Mouse (Mus musculus) cortical plate, adult 2 months (tissue): ENCODE measurements around the gene Gm7247. TPM values are rescaled to one million over a fixed set of nuclear protein-coding genes. Genes with fewer than 3 reads are reported as not detected.
"Not testable (repeated sequence)": the region's sequence is repeated elsewhere in the genome, so short reads cannot be mapped to it uniquely, and the experiment has no call there.

Source experiments
- H3K27ac ChIP-seq: fragments of 200-500 bp; 2 replicates; pipeline ENCODE4 v1.5.1; 2012; ENCODE audit warnings: low read length, control low read depth, inconsistent platforms; ENCODE audit not compliant: insufficient read depth
- H3K4me1 ChIP-seq: fragments of 200-500 bp; 2 replicates; pipeline ENCODE4 v1.6.1; 2011; ENCODE audit warnings: low read length; ENCODE audit not compliant: control insufficient read depth, insufficient read depth
- H3K4me3 ChIP-seq: fragments of 200-500 bp; 2 replicates; pipeline ENCODE4 v1.5.1; 2011; ENCODE audit warnings: mild to moderate bottlenecking, low read length, control low read depth; ENCODE audit not compliant: insufficient read depth
- CTCF ChIP-seq: fragments of 200-500 bp; IDR thresholded peaks from 2 replicates; pipeline ENCODE4 v1.5.1; 2011; ENCODE audit warnings: mild to moderate bottlenecking, control low read depth, low read length; ENCODE audit not compliant: insufficient read depth; ENCODE audit errors: extremely low read depth
- POLR2A ChIP-seq: fragments of 200-500 bp; IDR thresholded peaks from 2 replicates; pipeline ENCODE4 v1.6.1; 2011; ENCODE audit warnings: mild to moderate bottlenecking, low read length, control low read depth; ENCODE audit not compliant: insufficient read depth; ENCODE audit errors: extremely low read depth
- polyA plus RNA-seq: library from polyadenylated mRNA; depleted of rRNA; stranded (reverse); fragments of >200 nt; gene quantifications from 2 replicates; pipeline ENCODE4 v1.2.3, GENCODE M21; 2012; rRNA removed

Gene Gm7247
- polyA plus RNA-seq, 1 experiment, result not detected

DNA sequence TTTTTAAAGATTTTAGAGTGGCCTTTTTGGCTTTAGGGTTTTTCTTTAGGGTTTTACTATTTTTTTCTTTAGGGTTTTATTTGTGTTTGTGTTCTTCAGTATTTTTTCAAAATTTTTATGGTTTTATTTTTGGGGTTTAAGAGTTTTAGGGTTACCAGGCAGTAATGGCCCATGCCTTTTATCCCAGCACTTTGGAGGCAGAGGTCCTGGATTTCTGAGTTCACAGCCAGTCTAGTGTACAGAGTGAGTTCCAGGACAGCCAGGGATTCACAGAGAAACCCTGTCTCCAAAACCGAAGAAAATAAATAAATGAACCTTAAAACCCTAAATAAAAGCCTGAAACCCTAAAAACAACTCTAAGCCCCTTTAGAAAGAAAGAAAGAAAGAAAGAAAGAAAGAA is 124.6 kb downstream of the Gm7247 start:
- Histone ChIP-seq H3K4me1 (no peaks in the 10 kb centered on the region), H3K4me3 (no peak overlapping the region), H3K27ac (no peak overlapping the region)
- TF ChIP-seq CTCF, result no peak
- TF ChIP-seq POLR2A, result no peak

DNA sequence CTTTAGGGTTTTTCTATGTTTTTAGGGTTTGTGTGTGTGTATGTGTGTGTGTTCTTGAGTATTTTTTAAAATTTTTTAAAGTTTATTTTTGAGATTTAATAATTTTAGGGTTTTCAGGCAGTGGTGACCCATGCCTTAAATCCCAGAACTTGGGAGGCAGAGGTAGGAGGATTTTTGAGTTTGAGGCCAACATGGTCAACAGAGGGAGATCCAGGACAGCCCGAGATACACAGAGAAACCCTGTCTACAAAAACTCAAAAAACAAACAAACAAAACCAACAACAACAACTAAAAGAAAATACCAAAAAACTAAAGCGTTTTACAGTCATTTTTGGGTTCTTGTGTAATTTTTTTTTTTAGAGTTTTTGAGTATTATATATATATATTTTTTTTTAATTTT is 134.2 kb downstream of the Gm7247 start:
- Histone ChIP-seq H3K4me1 (no peaks in the 10 kb centered on the region), H3K27ac (no peak overlapping the region), H3K4me3 (no peak overlapping the region)
- TF ChIP-seq POLR2A (no peak), CTCF (no peak)

DNA sequence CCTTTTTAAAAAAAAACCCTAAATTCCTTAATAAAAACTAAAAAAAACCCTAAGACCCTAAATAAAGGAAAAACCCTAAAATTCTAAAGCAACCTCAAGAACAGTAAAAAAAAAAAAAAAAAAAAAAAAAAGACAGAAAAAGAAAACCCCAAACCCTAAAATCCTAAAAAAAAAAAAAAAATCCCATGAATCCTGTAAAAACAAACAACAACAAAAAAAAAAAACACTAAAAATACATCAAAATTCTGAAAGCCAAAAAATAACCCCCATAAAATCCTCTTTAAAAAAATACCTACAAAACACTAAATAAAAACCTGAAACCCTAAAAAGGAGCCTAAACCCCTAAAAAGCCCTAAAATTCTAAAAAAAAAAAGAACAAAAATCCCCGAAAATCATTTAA is 135.4 kb downstream of the Gm7247 start:
- TF ChIP-seq CTCF (no peak), POLR2A (no peak)
- H3K4me1 ChIP-seq, result no peaks in the 10 kb centered on the region
- H3K27ac ChIP-seq, result no peak overlapping the region
- no peak overlapping the region for H3K4me3 ChIP-seq

DNA sequence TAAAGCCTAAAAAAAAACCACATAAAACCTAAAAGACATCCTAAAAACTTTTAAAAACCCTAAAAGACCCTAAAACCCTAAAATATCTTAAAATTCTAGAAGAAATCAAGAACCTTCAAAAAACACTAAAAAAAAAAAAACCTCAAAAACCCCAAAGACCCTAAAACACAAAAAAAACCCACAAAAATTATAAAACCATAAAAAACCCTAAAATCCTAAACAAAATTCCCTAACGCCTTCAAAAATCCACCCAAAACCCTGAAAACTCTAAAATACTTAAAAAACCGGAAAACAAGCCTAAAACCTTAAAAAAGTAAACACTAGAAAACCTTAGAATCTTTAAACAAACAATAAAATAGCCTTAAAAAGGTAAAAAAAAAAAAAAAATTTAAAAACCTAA is 136.4 kb downstream of the Gm7247 start:
- TF ChIP-seq POLR2A (no peak), CTCF (no peak)
- no peak overlapping the region for H3K27ac ChIP-seq
- H3K4me1 ChIP-seq, result no peaks in the 10 kb centered on the region
- no peak overlapping the region for H3K4me3 ChIP-seq

DNA sequence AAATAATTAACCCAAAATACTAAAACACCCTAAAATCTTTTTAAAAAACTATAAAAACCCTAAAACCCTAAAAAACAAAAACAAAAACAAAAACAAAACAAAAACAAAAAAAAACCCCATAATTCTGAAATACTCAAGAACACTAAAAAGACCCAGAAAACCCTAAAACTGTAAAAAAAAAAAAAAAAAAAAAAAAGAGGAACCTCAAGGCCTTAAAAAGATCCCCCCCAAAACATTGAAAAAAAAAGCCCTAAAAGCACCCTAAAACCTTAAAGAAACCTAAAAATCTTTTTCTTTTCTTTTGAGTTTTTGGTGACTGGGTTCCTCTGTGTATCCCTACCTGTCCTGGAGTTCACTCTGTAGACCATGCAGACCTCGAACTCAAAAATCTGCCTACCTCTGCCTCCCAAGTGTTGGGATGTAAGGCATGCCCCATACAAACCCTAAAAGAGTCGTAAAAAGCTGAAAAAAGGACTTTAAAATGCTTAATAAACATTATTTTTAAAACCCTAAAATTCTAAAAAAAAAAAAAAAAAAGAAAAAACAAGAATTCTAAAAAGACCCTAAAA is 138.2 kb downstream of the Gm7247 start:
- H3K27ac ChIP-seq, result no peak overlapping the region
- H3K4me1 ChIP-seq, result no peaks in the 10 kb centered on the region
- TF ChIP-seq POLR2A (no peak), CTCF (no peak)
- H3K4me3 ChIP-seq, result no peak overlapping the region

- Histone ChIP-seq H3K4me1 (no peaks in the 10 kb centered on the region), H3K27ac (no peak overlapping the region), H3K4me3 (no peak overlapping the region)
- TF ChIP-seq POLR2A, result no peak
- no peak for TF ChIP-seq CTCF
Measured at GRCm38 (mm10) chr14:51500461-51500860, 138.9 kb downstream of the Gm7247 start.

DNA sequence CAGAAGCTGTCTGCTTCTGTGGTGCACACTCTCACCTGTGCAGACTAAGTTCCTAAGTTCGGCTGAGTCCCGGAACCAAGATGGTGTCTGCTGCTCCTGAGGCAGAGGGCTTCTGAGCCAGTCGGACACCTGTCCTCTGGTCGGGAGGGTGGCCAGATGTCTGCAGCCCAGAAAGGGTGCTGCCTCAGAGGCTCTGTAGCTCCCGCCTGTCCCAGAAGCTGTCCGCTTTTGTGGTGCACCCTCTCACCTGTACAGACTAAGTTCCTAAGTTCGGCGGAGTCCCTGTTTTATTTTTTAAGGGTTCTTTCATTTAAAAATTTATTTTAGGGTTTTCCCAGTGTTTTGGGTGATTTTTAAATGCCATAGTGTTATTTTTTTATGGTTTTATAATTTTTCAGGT is 145.9 kb downstream of the Gm7247 start:
- Histone ChIP-seq H3K27ac (no peak overlapping the region), H3K4me1 (no peaks in the 10 kb centered on the region), H3K4me3 (no peak overlapping the region)
- TF ChIP-seq POLR2A, result no peak
- no peak for TF ChIP-seq CTCF

- Histone ChIP-seq H3K27ac (no peak within 1 kb of the TSS), H3K4me3 (no peak within 1 kb of the TSS), H3K4me1 (no peaks in the 10 kb centered on the region)
- no peak for TF ChIP-seq CTCF
- no peak for TF ChIP-seq POLR2A
Measured at GRCm38 (mm10) chr14:51552490-51552889, 190.9 kb downstream of the Gm7247 start, which contains the start of gene Gm5622. Gm5622 (plus strand) TSS chr14:51552790.

DNA sequence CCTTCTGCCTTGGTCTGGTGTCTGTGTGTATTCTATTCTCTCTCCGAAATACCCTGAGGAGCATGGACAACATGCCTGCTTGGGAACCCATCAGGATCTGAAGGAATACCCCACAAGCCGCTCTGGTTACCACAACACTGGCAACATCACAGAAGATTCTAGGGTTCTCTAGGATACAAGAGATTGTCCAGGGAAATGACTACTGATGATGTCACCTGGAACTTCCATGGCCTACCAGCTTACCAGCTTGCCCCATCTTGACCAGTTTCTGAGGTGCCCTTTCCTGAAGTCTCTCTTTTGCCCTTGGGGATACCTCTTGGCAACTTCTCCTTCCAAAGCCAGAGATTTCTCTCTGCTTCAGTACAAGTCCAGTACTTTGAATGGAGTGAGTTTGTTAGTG is 212.4 kb downstream of the Gm7247 start, which contains the start of gene Gm17175:
Gm17175 (minus strand) TSS at position 101 of the 400 bp plus-strand sequence.
- not testable (repeated sequence) for H3K27ac ChIP-seq, H3K4me3 ChIP-seq, H3K4me1 ChIP-seq

- not testable (repeated sequence) for H3K4me3 ChIP-seq, H3K27ac ChIP-seq, H3K4me1 ChIP-seq
Measured at GRCm38 (mm10) chr14:51592039-51592438, 230.5 kb downstream of the Gm7247 start, which contains the start of gene Gm17174. Gm17174 (minus strand) TSS chr14:51592139.

DNA sequence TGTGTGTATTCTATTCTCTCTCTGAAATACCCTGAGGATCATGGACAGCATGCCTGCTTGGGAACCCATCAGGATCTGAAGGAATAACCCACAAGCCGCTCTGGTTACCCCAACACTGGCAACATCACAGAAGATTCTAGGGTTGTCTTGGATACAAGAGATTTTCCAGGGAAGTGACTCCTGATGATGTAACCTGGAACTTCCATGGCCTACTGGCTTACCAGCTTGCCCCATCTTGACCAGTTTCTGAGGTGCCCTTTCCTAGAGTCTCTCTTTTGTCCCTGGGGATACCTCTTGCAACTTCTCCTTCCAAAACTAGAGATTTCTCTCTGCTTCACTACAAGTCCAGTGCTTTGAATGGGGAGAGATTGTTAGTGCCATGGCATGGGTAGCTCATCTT is 249.7 kb downstream of the Gm7247 start, which contains the start of gene Gm17078:
Gm17078 (minus strand) TSS at position 101 of the 400 bp plus-strand sequence.
- H3K4me1 ChIP-seq, result no peaks in the 10 kb centered on the region
- no peak for TF ChIP-seq CTCF
- TF ChIP-seq POLR2A, result no peak
- no peak within 1 kb of the TSS for H3K4me3 ChIP-seq
- H3K27ac ChIP-seq, result no peak within 1 kb of the TSS

Other genes with a start within 250 kb of the Gm7247 start
- not detected in 2 replicates for gene Eddm3b, start 247.3 kb upstream of the Gm7247 start, polyA plus RNA-seq
- gene Rnase6, start 237.8 kb upstream of the Gm7247 start, polyA plus RNA-seq, result 0.50 and 0.68 TPM in 2 replicates
- 2.2 and 2.4 TPM in 2 replicates for gene Rnase1, start 215.0 kb upstream of the Gm7247 start, polyA plus RNA-seq
- not detected in 2 replicates for gene Rnase2b, start 199.5 kb upstream of the Gm7247 start, polyA plus RNA-seq
- not detected in 2 replicates for gene Ang2, start 162.6 kb upstream of the Gm7247 start, polyA plus RNA-seq
- gene Ear14, start 158.4 kb upstream of the Gm7247 start, polyA plus RNA-seq, result not detected in 2 replicates
- gene Rnase2a, start 105.6 kb upstream of the Gm7247 start, polyA plus RNA-seq, result not detected in 2 replicates
- not detected in 2 replicates for gene Vmn2r88, start 49.1 kb downstream of the Gm7247 start, polyA plus RNA-seq
- gene Vmn2r89, start 90.1 kb downstream of the Gm7247 start, polyA plus RNA-seq, result not detected in 2 replicates
- gene Gm5622, start 191.0 kb downstream of the Gm7247 start, polyA plus RNA-seq, result not detected in 2 replicates
- gene Gm17175, start 212.3 kb downstream of the Gm7247 start, polyA plus RNA-seq, result not detected in 2 replicates
- not detected in 2 replicates for gene Gm17174, start 230.4 kb downstream of the Gm7247 start, polyA plus RNA-seq
- not detected in 2 replicates for gene Gm17078, start 249.6 kb downstream of the Gm7247 start, polyA plus RNA-seq